Mouse (Mus musculus) olfactory bulb, adult 2 months (tissue): Measurements from ENCODE around the gene Slc25a11.

ENCODE experiments used
- CTCF ChIP-seq: fragments of 200-500 bp; IDR thresholded peaks from 2 replicates; pipeline ENCODE4 v1.5.1; 2012; ENCODE audit warnings: low read depth, mild to moderate bottlenecking, low read length, moderate library complexity; ENCODE audit not compliant: insufficient read depth
- POLR2A ChIP-seq: fragments of 200-500 bp; IDR thresholded peaks from 2 replicates; pipeline ENCODE4 v1.6.1; 2012; ENCODE audit warnings: mild to moderate bottlenecking, low read depth, low read length, moderate library complexity; ENCODE audit not compliant: insufficient read depth

DNA sequence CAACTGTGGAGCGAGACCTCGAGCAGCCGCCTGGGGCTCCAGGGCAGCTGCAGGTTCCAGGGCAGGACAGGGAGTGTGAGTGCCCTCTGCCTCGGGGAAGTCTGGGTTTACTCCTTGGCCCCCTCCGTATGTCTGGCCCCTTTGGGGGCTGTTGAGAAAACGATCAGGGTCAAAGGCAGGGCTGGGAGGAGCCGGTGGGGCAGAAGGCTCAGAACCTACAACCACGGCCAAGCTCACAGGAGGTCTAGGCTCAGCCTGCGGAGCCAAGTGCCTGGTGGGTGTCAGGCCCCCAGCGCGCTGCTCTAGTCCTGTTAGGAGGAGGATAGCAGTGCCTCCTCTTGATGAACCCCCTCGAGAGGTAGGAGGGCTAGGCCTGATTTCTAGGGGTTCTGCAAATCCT lies 33.9 kb upstream of the Slc25a11 start:
- TF ChIP-seq POLR2A (no peak), CTCF (no peak)
